Comparison of ENCODE assay signal across 15 mouse cellular contexts in genomic region chr6:46346946-46347345, GRCm38 (mm10).
DNase-seq lines count a peak whose midpoint lies in the region; ATAC-seq and TF ChIP-seq lines count a peak whose summit lies in the region.
"Had no signal": no experiment of that assay in that cellular context is flagged by ENCODE, and none has a peak within 500 bp of the region (broad histone marks: within the 10 kb centered on the region; RNA-seq: fewer than 3 reads in every experiment).

No protein-coding gene starts in this region.

- no peak overlapping the region for H3K9ac ChIP-seq in forebrain, embryonic 16.5 days (replicated peaks; ENCODE audit: low read depth, low read length)
- no peak overlapping the region for H3K9ac ChIP-seq in hindbrain, embryonic 16.5 days (ENCODE audit: low read depth, low read length)
- H3K9ac ChIP-seq: limb, embryonic 15.5 days had no signal

- no peaks in the 10 kb centered on the region for H3K36me3 ChIP-seq in forebrain, embryonic 16.5 days (ENCODE audit: control insufficient read depth, insufficient read depth)
- no peaks in the 10 kb centered on the region for H3K36me3 ChIP-seq in hindbrain, embryonic 16.5 days (ENCODE audit: control insufficient read depth, insufficient read depth, low read length)
- H3K36me3 ChIP-seq: limb, embryonic 15.5 days had no signal

- H3K27me3 ChIP-seq in forebrain, embryonic 16.5 days (replicated peaks; ENCODE audit: control insufficient read depth, insufficient read depth, low read length) = no peaks in the 10 kb centered on the region
- H3K27me3 ChIP-seq in hindbrain, embryonic 16.5 days (replicated peaks; ENCODE audit: control insufficient read depth, insufficient read depth, low read length) = no peaks in the 10 kb centered on the region
- H3K27me3 ChIP-seq: limb, embryonic 15.5 days; megakaryocyte, embryonic 14.5 days had no signal

- H3K4me2 ChIP-seq in forebrain, embryonic 16.5 days (ENCODE audit: low read length) = no peak overlapping the region
- H3K4me2 ChIP-seq in hindbrain, embryonic 16.5 days (ENCODE audit: low read length) = no peak overlapping the region
- H3K4me2 ChIP-seq: limb, embryonic 15.5 days had no signal

- WGBS in forebrain, embryonic 16.5 days = 60% methylated on average over 5 of the region's 5 CpGs
- 55% methylated on average over 5 of the region's 5 CpGs for WGBS in hindbrain, embryonic 16.5 days

- TF ChIP-seq CTCF in brain, embryonic 14.5 days (IDR thresholded peaks at IDR 0.05; ENCODE audit: borderline replicate concordance, extremely low read depth, insufficient read depth, insufficient read length) = no peak

- H3K27ac ChIP-seq in forebrain, embryonic 16.5 days (ENCODE audit: low read length) = no peak overlapping the region
- no peak overlapping the region for H3K27ac ChIP-seq in hindbrain, embryonic 16.5 days (ENCODE audit: low read depth, low read length)
- H3K27ac ChIP-seq: gastrocnemius, adult 2 months; limb, embryonic 15.5 days had no signal

- ATAC-seq in forebrain, embryonic 16.5 days = peak; percentile 61
- ATAC-seq in hindbrain, embryonic 16.5 days = peak; percentile 80

- H3K9me3 ChIP-seq in forebrain, embryonic 16.5 days (ENCODE audit: control insufficient read depth, low read length) = no peaks in the 10 kb centered on the region
- H3K9me3 ChIP-seq in hindbrain, embryonic 16.5 days (ENCODE audit: control insufficient read depth, low read length) = no peaks in the 10 kb centered on the region
- H3K9me3 ChIP-seq: limb, embryonic 15.5 days; megakaryocyte, embryonic 14.5 days had no signal

- peak; percentile 6 to 30 for DNase-seq in layer of hippocampus, postnatal 10 days (ENCODE audit: low spot score in 2 of 2)
- no peak for DNase-seq in layer of hippocampus, adult 11-12 months (ENCODE audit: low spot score)
- DNase-seq in brain, embryonic 14.5 days (ENCODE audit: low read depth) = peak; percentile 82
- DNase-seq in kidney, adult 9 months = no peak
- DNase-seq in yolk sac, embryonic 10.5 days (ENCODE audit: low spot score) = no peak
- DNase-seq: gastrocnemius, adult 2 months; heart, adult 18-20 months; kidney, adult 11 months; kidney, postnatal 10 days; lung, postnatal 10 days; thymus, postnatal 14 days had no signal

- TF ChIP-seq POLR2A in brain, embryonic 14.5 days (IDR thresholded peaks at IDR 0.05; ENCODE audit: borderline replicate concordance, extremely low read depth, insufficient read depth, insufficient read length, poor library complexity, severe bottlenecking) = no peak

- H3K4me1 ChIP-seq in forebrain, embryonic 16.5 days (replicated peaks; ENCODE audit: control insufficient read depth, insufficient read depth, low read length) = no peaks in the 10 kb centered on the region
- H3K4me1 ChIP-seq in hindbrain, embryonic 16.5 days (ENCODE audit: control insufficient read depth, insufficient read depth, low read depth, low read length) = no peaks in the 10 kb centered on the region
- H3K4me1 ChIP-seq: limb, embryonic 15.5 days; megakaryocyte, embryonic 14.5 days had no signal

- no peak overlapping the region for H3K4me3 ChIP-seq in forebrain, embryonic 16.5 days (replicated peaks; ENCODE audit: low read length)
- no peak overlapping the region for H3K4me3 ChIP-seq in hindbrain, embryonic 16.5 days (ENCODE audit: low read length)
- H3K4me3 ChIP-seq: gastrocnemius, adult 2 months; limb, embryonic 15.5 days; megakaryocyte, embryonic 14.5 days had no signal

Comparison
In these comparisons a context has a peak if more than half of its experiments do, and no peak if none do; other contexts are left out.
1. DNase-seq: peak in layer of hippocampus, postnatal 10 days (2 of 2) and brain, embryonic 14.5 days (single experiment); none in layer of hippocampus, adult 11-12 months (single experiment), kidney, adult 9 months (single experiment) and yolk sac, embryonic 10.5 days (single experiment).